Mouse (Mus musculus) lung, embryonic 14.5 days (tissue): ENCODE measurements around the gene Vps41. TPM values are rescaled to one million over a fixed set of nuclear protein-coding genes. Genes with fewer than 3 reads are reported as not detected.

ENCODE experiments used
- ATAC-seq: fragments of 200-750 bp; cut with Nextera tagmentation; 2 replicates; pipeline ENCODE4 v1.8.0; 2017; ENCODE audit warnings: mild to moderate bottlenecking, moderate TSS enrichment, moderate library complexity; ENCODE audit not compliant: insufficient read depth
- DNase-seq: peaks from one replicate; pipeline ENCODE4 v3.0.0-alpha.2; 2015
- H3K27ac ChIP-seq: fragments of 300-500 bp; sonication (generic); 2 replicates; pipeline ENCODE4 v1.5.1; 2014; ENCODE audit warnings: low read depth, mild to moderate bottlenecking, moderate library complexity
- H3K27me3 ChIP-seq: fragments of 300-500 bp; sonication (generic); 2 replicates; pipeline ENCODE4 v1.6.1; 2014; ENCODE audit warnings: low read length, control low read depth; ENCODE audit not compliant: insufficient read depth
- H3K36me3 ChIP-seq: fragments of 300-500 bp; sonication (generic); 2 replicates; pipeline ENCODE4 v1.6.1; 2014; ENCODE audit warnings: control low read depth; ENCODE audit not compliant: insufficient read depth
- H3K4me1 ChIP-seq: fragments of 300-500 bp; sonication (generic); 2 replicates; pipeline ENCODE4 v1.6.1; 2014; ENCODE audit warnings: antibody characterized with exemption, control low read depth; ENCODE audit not compliant: insufficient read depth
- H3K4me2 ChIP-seq: fragments of 300-500 bp; sonication (generic); 2 replicates; pipeline ENCODE4 v1.6.1; 2014; ENCODE audit warnings: mild to moderate bottlenecking
- H3K4me3 ChIP-seq: fragments of 300-500 bp; sonication (generic); 2 replicates; pipeline ENCODE4 v1.5.1; 2014; ENCODE audit warnings: low read depth, low read length
- H3K9ac ChIP-seq: fragments of 300-500 bp; sonication (generic); 2 replicates; pipeline ENCODE4 v1.6.1; 2014
- H3K9me3 ChIP-seq: fragments of 300-500 bp; sonication (generic); 2 replicates; pipeline ENCODE4 v1.6.1; 2016; ENCODE audit warnings: low read depth, low read length, control low read depth
- CTCF ChIP-seq: IDR thresholded peaks from 2 replicates; pipeline ENCODE4 v1.5.1; 2016; ENCODE audit warnings: antibody characterized with exemption, low read depth
- WGBS: fragments of 180-500 bp; shearing (Covaris S2); extraction: QIAGEN DNeasy Blood & Tissue Kit; methylation state at CpG from one replicate; pipeline ENCODE4 v1.1.7; 2014; 5-methylcytosine and 5-hydroxymethylcytosine counted together
- polyA plus RNA-seq: library from polyadenylated mRNA; unstranded; fragments of >200 nt; fragmentation: Nextera tagmentation; extraction: Ambion mirVana; gene quantifications from 2 replicates; pipeline ENCODE4 v1.2.1, GENCODE M21; 2014

Gene Vps41
- polyA plus RNA-seq, 1 experiment from 2014 or later: 61.7 TPM

- Histone ChIP-seq H3K36me3 (no peaks in the 10 kb centered on the region), H3K9me3 (no peaks in the 10 kb centered on the region), H3K27ac (no peak overlapping the region), H3K4me2 (no peak overlapping the region), H3K4me3 (no peak overlapping the region), H3K27me3 (no peaks in the 10 kb centered on the region), H3K9ac (no peak overlapping the region), H3K4me1 (no peaks in the 10 kb centered on the region)
- no peak for TF ChIP-seq CTCF
- DNase-seq: peak; percentile 46
- no peak for ATAC-seq
- WGBS: 26% methylated on average over 4 of the region's 4 CpGs
Observed at GRCm38 (mm10) chr13:18791314-18791713, 74.2 kb downstream of the Vps41 start.

- H3K9ac ChIP-seq: no peak overlapping the region
- no peaks in the 10 kb centered on the region for H3K9me3 ChIP-seq
- H3K27me3 ChIP-seq: no peaks in the 10 kb centered on the region
- DNase-seq (no peak), ATAC-seq (no peak)
- no peak overlapping the region for H3K4me3 ChIP-seq
- no peaks in the 10 kb centered on the region for H3K4me1 ChIP-seq
- TF ChIP-seq CTCF: no peak
- no peaks in the 10 kb centered on the region for H3K36me3 ChIP-seq
- H3K4me2 ChIP-seq: no peak overlapping the region
- 70% methylated on average over 2 of the region's 2 CpGs for WGBS
- H3K27ac ChIP-seq: no peak overlapping the region
Observed at GRCm38 (mm10) chr13:18791724-18792123, 74.6 kb downstream of the Vps41 start.

- no peak for TF ChIP-seq CTCF
- no peak for ATAC-seq
- WGBS: 52% methylated on average over 3 of the region's 3 CpGs
- H3K4me3 ChIP-seq: no peak overlapping the region
- no peak overlapping the region for H3K4me2 ChIP-seq
- no peaks in the 10 kb centered on the region for H3K27me3 ChIP-seq
- H3K4me1 ChIP-seq: no peaks in the 10 kb centered on the region
- no peaks in the 10 kb centered on the region for H3K9me3 ChIP-seq
- H3K9ac ChIP-seq: no peak overlapping the region
- H3K27ac ChIP-seq: no peak overlapping the region
- no peaks in the 10 kb centered on the region for H3K36me3 ChIP-seq
- DNase-seq: no peak
Observed at GRCm38 (mm10) chr13:18794454-18794853, 77.4 kb downstream of the Vps41 start.

- no peak for DNase-seq
- H3K27ac ChIP-seq: no peak overlapping the region
- H3K4me3 ChIP-seq: no peak overlapping the region
- no peaks in the 10 kb centered on the region for H3K9me3 ChIP-seq
- no peak overlapping the region for H3K4me2 ChIP-seq
- no peaks in the 10 kb centered on the region for H3K36me3 ChIP-seq
- H3K27me3 ChIP-seq: no peaks in the 10 kb centered on the region
- H3K9ac ChIP-seq: no peak overlapping the region
- TF ChIP-seq CTCF: no peak
- WGBS: 74% methylated on average over 5 of the region's 5 CpGs
- H3K4me1 ChIP-seq: no peaks in the 10 kb centered on the region
- ATAC-seq: no peak
Observed at GRCm38 (mm10) chr13:18797555-18797954, 80.5 kb downstream of the Vps41 start.

- Histone ChIP-seq H3K4me3 (no peak overlapping the region), H3K27ac (no peak overlapping the region), H3K9me3 (no peaks in the 10 kb centered on the region), H3K27me3 (no peaks in the 10 kb centered on the region), H3K36me3 (no peaks in the 10 kb centered on the region), H3K4me1 (no peaks in the 10 kb centered on the region), H3K9ac (no peak overlapping the region), H3K4me2 (no peak overlapping the region)
- DNase-seq (no peak), ATAC-seq (no peak)
- WGBS: 61% methylated on average over 3 of the region's 3 CpGs
- no peak for TF ChIP-seq CTCF
Observed at GRCm38 (mm10) chr13:18800434-18800833, 83.3 kb downstream of the Vps41 start.

GRCm38 (mm10) chr13:18809465-18809864 lies 92.4 kb downstream of the Vps41 start:
- Histone ChIP-seq H3K4me2 (no peak overlapping the region), H3K27me3 (no peaks in the 10 kb centered on the region), H3K9ac (no peak overlapping the region), H3K36me3 (no peaks in the 10 kb centered on the region; the same call in 1 of the 2 replicates), H3K9me3 (no peaks in the 10 kb centered on the region), H3K27ac (no peak overlapping the region), H3K4me3 (no peak overlapping the region), H3K4me1 (no peaks in the 10 kb centered on the region)
- no peak for TF ChIP-seq CTCF
- DNase-seq (no peak), ATAC-seq (peak; percentile 24; the same call in 1 of the 2 replicates)
- WGBS: 80% methylated on average over 4 of the region's 4 CpGs

- Histone ChIP-seq H3K4me2 (no peak overlapping the region), H3K9me3 (no peaks in the 10 kb centered on the region), H3K27me3 (no peaks in the 10 kb centered on the region), H3K9ac (no peak overlapping the region), H3K4me3 (no peak overlapping the region), H3K36me3 (peaks cover 3% of the 10 kb centered on the region; the same call in 1 of the 2 replicates), H3K4me1 (no peaks in the 10 kb centered on the region), H3K27ac (no peak overlapping the region)
- DNase-seq: peak; percentile 93
- WGBS: 13% methylated on average over 11 of the region's 11 CpGs
- peak; percentile 79; the same call in 1 of the 2 replicates for ATAC-seq
- TF ChIP-seq CTCF: peak; percentile 82
Observed at GRCm38 (mm10) chr13:18809978-18810675, 93.0 kb downstream of the Vps41 start.
